Mouse (Mus musculus) hindbrain, postnatal 0 days (tissue): ENCODE measurements around the gene Gm21627. TPM values are rescaled to one million over a fixed set of nuclear protein-coding genes. Genes with fewer than 3 reads are reported as not detected.
"Not testable (repeated sequence)": the region's sequence is repeated elsewhere in the genome, so short reads cannot be mapped to it uniquely, and the experiment has no call there.

Experiments
- ATAC-seq: fragments of 200-750 bp; cut with Nextera tagmentation; 2 replicates; pipeline ENCODE4 v1.8.0; 2017; ENCODE audit warnings: mild to moderate bottlenecking, moderate TSS enrichment, moderate library complexity
- DNase-seq: peaks from one replicate; pipeline ENCODE4 v3.0.0-alpha.2; 2015; ENCODE audit warnings: low spot score
- H3K27ac ChIP-seq: fragments of 300-500 bp; sonication (generic); 2 replicates; pipeline ENCODE4 v1.5.1; 2014; ENCODE audit warnings: mild to moderate bottlenecking
- H3K27me3 ChIP-seq: fragments of 300-500 bp; sonication (generic); 2 replicates; pipeline ENCODE4 v1.6.1; 2014; ENCODE audit warnings: low read length, mixed read lengths; ENCODE audit not compliant: insufficient read depth
- H3K36me3 ChIP-seq: fragments of 300-500 bp; sonication (generic); 2 replicates; pipeline ENCODE4 v1.6.1; 2014; ENCODE audit warnings: low read length, mixed read lengths; ENCODE audit not compliant: insufficient read depth
- H3K4me1 ChIP-seq: fragments of 300-500 bp; sonication (generic); 2 replicates; pipeline ENCODE4 v1.6.1; 2014; ENCODE audit warnings: antibody characterized with exemption, low read length, mixed read lengths; ENCODE audit not compliant: insufficient read depth
- H3K4me2 ChIP-seq: fragments of 300-500 bp; sonication (generic); 2 replicates; pipeline ENCODE4 v1.6.1; 2014; ENCODE audit warnings: low read depth, mild to moderate bottlenecking, low read length, moderate library complexity, mixed read lengths
- H3K4me3 ChIP-seq: fragments of 300-500 bp; sonication (generic); 2 replicates; pipeline ENCODE4 v1.5.1; 2014; ENCODE audit warnings: low read length
- H3K9ac ChIP-seq: fragments of 300-500 bp; sonication (generic); replicated peaks from 2 replicates; pipeline ENCODE4 v1.6.1; 2014; ENCODE audit warnings: mild to moderate bottlenecking, low read length, moderate library complexity, mixed read lengths
- H3K9me3 ChIP-seq: fragments of 300-500 bp; sonication (generic); 2 replicates; pipeline ENCODE4 v1.6.1; 2016; ENCODE audit warnings: low read length, mixed read lengths
- WGBS: fragments of 180-500 bp; shearing (Covaris S2); extraction: QIAGEN DNeasy Blood & Tissue Kit; methylation state at CpG from one replicate; pipeline ENCODE4 v1.1.7; 2014; 5-methylcytosine and 5-hydroxymethylcytosine counted together
- polyA plus RNA-seq: library from polyadenylated mRNA; unstranded; fragments of >200 nt; fragmentation: Nextera tagmentation; extraction: Ambion mirVana; gene quantifications from 2 replicates; pipeline ENCODE4 v1.2.1, GENCODE M21; 2015
- total RNA-seq: library from RNA; depleted of rRNA; stranded (reverse); fragments of >200 nt; gene quantifications from 2 replicates; pipeline ENCODE4 v1.2.3, GENCODE M21; 2014; rRNA removed

Gene Gm21627
- total RNA-seq, result not detected in 2 replicates
- not detected in 2 replicates for polyA plus RNA-seq

GRCm38 (mm10) chrY:63228127-63228526 lies at the start of gene Gm21627:
Gene Gm21627 (plus strand): TSS chrY:63228427.
- H3K36me3 ChIP-seq, H3K27ac ChIP-seq, H3K9ac ChIP-seq, H3K4me2 ChIP-seq, H3K4me3 ChIP-seq, H3K9me3 ChIP-seq, ATAC-seq, DNase-seq, H3K4me1 ChIP-seq, H3K27me3 ChIP-seq: not testable (repeated sequence)
- no CpG with 5 or more reads among the region's 6 CpGs for WGBS
